Mouse (Mus musculus): ENCODE data around the gene Vstm4. TPM values are rescaled to one million over a fixed set of nuclear protein-coding genes. Genes with fewer than 3 reads are reported as not detected.
A peak's percentile ranks its signal among the peaks of the same experiment; 100 is the strongest.

Vstm4 gene
- polyA plus RNA-seq, 1 experiment from 2014 or later = 38.5 TPM

DNA sequence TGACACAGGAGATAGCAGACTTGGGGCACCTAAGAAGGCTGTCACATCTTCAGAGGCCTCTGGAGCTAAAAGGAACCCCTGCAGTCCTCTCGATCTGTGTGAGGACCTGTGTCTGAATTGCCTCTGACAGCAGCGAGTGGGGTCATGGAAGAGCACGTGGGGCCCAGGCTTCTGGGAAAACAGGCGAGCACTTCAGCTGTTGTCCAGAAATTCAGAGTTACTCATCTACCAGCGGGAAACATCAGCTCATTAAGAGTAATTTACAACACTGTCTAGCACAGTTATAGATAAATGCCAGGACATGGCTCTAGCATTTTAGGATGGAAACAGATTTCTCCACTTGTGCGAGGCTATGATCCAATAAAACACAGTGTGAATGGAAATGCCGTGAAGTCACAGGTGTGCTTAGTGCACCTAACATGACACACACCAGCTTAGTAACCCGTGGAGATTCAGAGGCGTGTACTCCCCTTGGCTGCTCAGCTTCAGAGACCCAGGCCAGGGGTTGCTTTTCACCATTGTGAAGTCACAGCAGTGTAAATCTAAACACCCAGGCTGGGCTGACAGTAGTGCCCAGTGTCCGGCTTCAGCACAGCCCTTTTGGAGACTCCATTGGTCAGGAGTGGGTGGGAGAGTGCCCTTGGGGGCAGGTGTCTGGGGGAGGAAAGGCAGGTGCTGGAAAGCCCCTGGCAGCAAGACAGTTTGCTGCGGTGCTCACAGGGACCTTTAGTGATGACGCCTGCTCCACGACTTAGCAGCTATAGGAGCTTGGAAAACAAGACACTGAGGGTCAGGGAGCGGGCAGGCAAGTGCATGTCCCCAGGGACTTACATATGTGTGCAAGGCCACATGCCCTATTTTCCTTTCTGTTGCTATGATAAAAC, 32.0 kb upstream of the Vstm4 start:
- 44% methylated on average over 14 of the region's 14 CpGs for WGBS
- Histone ChIP-seq H3K9ac (ENCODE audit: low read length) (no peak overlapping the region), H3K9me3 (replicated peaks; ENCODE audit: control insufficient read depth, low read length) (no peaks in the 10 kb centered on the region), H3K36me3 (ENCODE audit: control insufficient read depth, insufficient read depth, low read length) (no peaks in the 10 kb centered on the region), H3K27me3 (ENCODE audit: control insufficient read depth, insufficient read depth, low read length) (no peaks in the 10 kb centered on the region), H3K4me3 (replicated peaks; ENCODE audit: low read length) (no peak overlapping the region), H3K4me2 (ENCODE audit: low read depth, low read length) (no peak overlapping the region), H3K4me1 (ENCODE audit: control insufficient read depth, insufficient read depth, low read length) (peaks cover 17% of the 10 kb centered on the region), H3K27ac (ENCODE audit: low read length) (peak overlapping the region; percentile 63)
- no peak for ATAC-seq (ENCODE audit: insufficient read depth, low FRiP score)

DNA sequence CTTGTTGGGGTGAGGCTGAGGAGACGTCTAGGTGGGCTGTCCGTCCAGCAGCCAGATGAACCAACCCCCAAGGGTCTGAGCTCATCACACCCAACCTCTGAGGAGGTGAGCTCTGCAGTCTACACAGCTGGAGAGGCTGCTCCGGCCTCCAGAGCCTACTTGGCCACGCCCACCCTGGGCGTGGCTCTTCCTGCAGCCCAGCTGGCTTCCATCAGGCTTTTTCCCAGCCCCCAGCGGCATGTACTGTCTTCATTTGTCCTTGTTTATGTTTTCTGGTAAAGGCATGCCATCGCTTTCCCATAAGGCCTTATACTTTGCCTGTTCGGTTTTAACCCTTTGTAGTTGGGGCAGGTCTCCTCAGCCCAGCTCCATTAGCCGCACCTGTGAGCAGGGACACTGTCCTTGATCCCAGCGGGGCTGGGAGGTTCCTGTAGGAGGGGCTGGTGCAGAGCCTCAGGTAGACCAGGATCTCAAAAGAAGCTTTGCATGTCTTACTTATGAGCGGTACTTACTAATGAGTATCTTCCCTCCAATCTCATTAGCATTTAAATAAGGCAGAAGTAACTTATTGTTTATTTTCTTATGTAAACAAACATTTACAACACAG, 31.0 kb upstream of the Vstm4 start:
- 6% methylated on average over 11 of the region's 11 CpGs for WGBS
- Histone ChIP-seq H3K9ac (ENCODE audit: low read length) (0 out of 2 replicates have a peak overlapping the region, but pooled peaks have one; percentile 9), H3K4me3 (replicated peaks; ENCODE audit: low read length) (0 out of 2 replicates have a peak overlapping the region, but pooled peaks have one; percentile 1), H3K27me3 (ENCODE audit: control insufficient read depth, insufficient read depth, low read length) (no peaks in the 10 kb centered on the region), H3K27ac (ENCODE audit: low read length) (peak overlapping the region; percentile 84), H3K36me3 (ENCODE audit: control insufficient read depth, insufficient read depth, low read length) (no peaks in the 10 kb centered on the region), H3K4me1 (ENCODE audit: control insufficient read depth, insufficient read depth, low read length) (peaks cover 17% of the 10 kb centered on the region), H3K9me3 (replicated peaks; ENCODE audit: control insufficient read depth, low read length) (no peaks in the 10 kb centered on the region), H3K4me2 (ENCODE audit: low read depth, low read length) (peak overlapping the region; percentile 20)
- ATAC-seq (ENCODE audit: insufficient read depth, low FRiP score) = peak; percentile 81

DNA sequence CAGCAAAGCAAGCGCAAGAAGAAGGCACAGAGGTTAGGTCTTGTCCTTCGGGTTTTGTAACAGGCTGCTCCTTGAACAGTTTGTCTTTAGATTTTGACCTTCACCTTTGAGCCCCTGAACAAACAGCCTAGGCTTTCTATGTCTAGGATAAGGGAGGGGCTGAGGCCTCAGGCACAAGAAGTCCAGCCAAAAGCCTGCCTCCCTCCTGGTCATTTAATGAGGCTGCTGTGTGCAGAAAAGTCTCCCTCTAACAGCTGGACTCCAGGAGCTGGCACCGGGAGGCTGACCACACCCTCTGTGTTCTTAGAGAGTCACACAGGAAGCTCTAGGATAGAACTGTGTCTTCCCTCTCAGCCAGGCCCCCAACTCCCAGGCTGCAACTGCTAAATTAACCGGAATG, 29.4 kb upstream of the Vstm4 start:
- peak; percentile 57 for ATAC-seq (ENCODE audit: insufficient read depth, low FRiP score)

DNA sequence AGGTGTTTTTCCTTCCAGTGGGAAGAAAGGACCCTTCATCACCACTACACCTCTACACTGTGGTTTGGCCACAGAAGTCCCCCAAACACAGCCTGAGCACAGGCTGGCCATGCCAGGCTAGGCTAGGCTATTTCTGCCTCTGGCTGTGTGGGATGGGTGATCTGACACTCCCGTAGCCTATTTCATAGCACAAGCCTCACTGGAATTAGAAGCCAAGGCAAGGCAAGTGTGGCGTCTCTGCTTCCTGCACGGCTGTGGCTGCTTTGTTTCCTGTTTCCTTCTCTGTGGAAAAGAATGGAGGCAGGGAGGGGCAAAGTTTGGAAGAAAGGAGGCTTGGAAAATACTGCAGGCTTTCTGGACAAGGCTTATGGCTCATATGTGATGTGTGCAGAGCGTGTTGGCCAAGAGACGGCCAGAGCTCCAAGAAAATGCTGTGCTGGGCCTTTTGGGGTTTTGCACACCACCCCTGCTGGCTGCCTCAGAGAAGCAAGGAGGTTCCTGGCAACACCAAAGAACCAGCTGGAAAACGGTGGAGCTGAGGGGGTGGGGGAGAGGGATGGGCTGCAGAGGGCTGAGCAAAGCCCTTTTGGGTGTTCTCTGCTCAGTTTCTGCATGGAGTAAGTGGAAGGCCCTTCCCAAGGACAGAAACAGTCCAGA, 28.4 kb upstream of the Vstm4 start:
- 38% methylated on average over 6 of the region's 6 CpGs for WGBS
- no peaks in the 10 kb centered on the region for H3K27me3 ChIP-seq (ENCODE audit: control insufficient read depth, insufficient read depth, low read length)
- peaks cover 17% of the 10 kb centered on the region for H3K4me1 ChIP-seq (ENCODE audit: control insufficient read depth, insufficient read depth, low read length)
- no peaks in the 10 kb centered on the region for H3K36me3 ChIP-seq (ENCODE audit: control insufficient read depth, insufficient read depth, low read length)
- H3K27ac ChIP-seq (ENCODE audit: low read length) = peak overlapping the region; percentile 84
- no peak overlapping the region for H3K4me3 ChIP-seq (replicated peaks; ENCODE audit: low read length)
- H3K9ac ChIP-seq (ENCODE audit: low read length) = no peak overlapping the region
- H3K9me3 ChIP-seq (replicated peaks; ENCODE audit: control insufficient read depth, low read length) = no peaks in the 10 kb centered on the region
- ATAC-seq (ENCODE audit: insufficient read depth, low FRiP score) = peak; percentile 54; the same call in 1 of the 2 replicates
- no peak overlapping the region for H3K4me2 ChIP-seq (ENCODE audit: low read depth, low read length)

More for the DNA sequence above, 29.4 kb upstream of the Vstm4 start:
- Histone ChIP-seq H3K4me1 (ENCODE audit: control insufficient read depth, insufficient read depth, low read length) (peaks cover 17% of the 10 kb centered on the region), H3K4me3 (replicated peaks; ENCODE audit: low read length) (no peak overlapping the region), H3K27ac (ENCODE audit: low read length) (peak overlapping the region; percentile 84), H3K4me2 (ENCODE audit: low read depth, low read length) (no peak overlapping the region), H3K36me3 (ENCODE audit: control insufficient read depth, insufficient read depth, low read length) (no peaks in the 10 kb centered on the region), H3K9ac (ENCODE audit: low read length) (no peak overlapping the region), H3K9me3 (replicated peaks; ENCODE audit: control insufficient read depth, low read length) (no peaks in the 10 kb centered on the region), H3K27me3 (ENCODE audit: control insufficient read depth, insufficient read depth, low read length) (no peaks in the 10 kb centered on the region)
- 37% methylated on average over 4 of the region's 4 CpGs for WGBS

DNA sequence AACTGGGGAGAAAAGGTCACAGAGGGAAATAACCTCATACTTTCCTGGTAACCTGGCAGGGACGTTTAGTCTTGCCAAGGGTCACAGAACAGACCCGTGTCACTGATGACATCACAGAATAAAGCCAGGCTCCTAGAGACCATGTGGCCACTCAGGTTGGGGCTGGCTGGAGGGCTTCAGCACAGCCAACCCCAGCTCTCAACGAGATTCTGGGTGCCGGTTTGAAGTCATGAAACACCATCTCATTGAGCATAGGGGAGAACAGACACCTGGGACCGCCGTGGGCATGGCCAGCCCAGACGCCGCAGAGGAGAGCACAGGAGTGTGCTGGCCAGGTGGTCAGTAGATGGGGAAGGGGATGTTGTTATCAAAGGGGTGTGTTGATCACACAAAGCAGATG, 22.7 kb upstream of the Vstm4 start, which contains the start of gene Fam170b:
Gene Fam170b, plus strand, starts transcription at position 116 of the 400 bp plus-strand sequence.
- no peaks in the 10 kb centered on the region for H3K36me3 ChIP-seq (ENCODE audit: control insufficient read depth, insufficient read depth, low read length)
- WGBS = 72% methylated on average over 8 of the region's 8 CpGs
- H3K4me1 ChIP-seq (ENCODE audit: control insufficient read depth, insufficient read depth, low read length) = no peaks in the 10 kb centered on the region
- H3K9me3 ChIP-seq (replicated peaks; ENCODE audit: control insufficient read depth, low read length) = no peaks in the 10 kb centered on the region
- no peak within 1 kb of the TSS for H3K9ac ChIP-seq (ENCODE audit: low read length)
- H3K27ac ChIP-seq (ENCODE audit: low read length) = no peak within 1 kb of the TSS
- no peak within 1 kb of the TSS for H3K4me2 ChIP-seq (ENCODE audit: low read depth, low read length)
- no peak for ATAC-seq (ENCODE audit: insufficient read depth, low FRiP score)
- H3K4me3 ChIP-seq (replicated peaks; ENCODE audit: low read length) = no peak within 1 kb of the TSS
- no peaks in the 10 kb centered on the region for H3K27me3 ChIP-seq (ENCODE audit: control insufficient read depth, insufficient read depth, low read length)

DNA sequence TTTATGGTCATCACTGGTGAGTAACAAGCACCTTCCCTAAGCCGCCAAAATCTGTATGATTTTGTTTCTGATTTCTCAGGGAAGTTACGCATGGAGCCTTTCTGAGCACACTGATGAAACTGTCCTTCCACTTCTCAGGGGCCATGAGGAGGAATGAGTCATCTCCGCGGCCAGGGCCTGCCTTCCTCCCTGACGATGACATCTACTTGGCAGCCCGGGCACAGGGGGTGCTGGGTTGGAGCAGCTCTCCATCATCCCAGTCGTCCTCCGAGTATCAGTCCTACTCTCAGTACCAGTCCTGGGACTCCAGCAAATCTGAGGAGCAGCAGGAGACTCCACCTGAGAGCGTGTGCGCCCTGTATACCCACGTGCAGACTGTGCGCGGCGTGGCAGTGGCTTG, 21.4 kb upstream of the Vstm4 start:
- H3K27me3 ChIP-seq (ENCODE audit: control insufficient read depth, insufficient read depth, low read length) = no peaks in the 10 kb centered on the region
- H3K9me3 ChIP-seq (replicated peaks; ENCODE audit: control insufficient read depth, low read length) = no peaks in the 10 kb centered on the region
- H3K27ac ChIP-seq (ENCODE audit: low read length) = no peak overlapping the region
- ATAC-seq (ENCODE audit: insufficient read depth, low FRiP score) = peak; percentile 25; the same call in 1 of the 2 replicates
- no peak overlapping the region for H3K9ac ChIP-seq (ENCODE audit: low read length)
- no peak overlapping the region for H3K4me2 ChIP-seq (ENCODE audit: low read depth, low read length)
- no peaks in the 10 kb centered on the region for H3K4me1 ChIP-seq (ENCODE audit: control insufficient read depth, insufficient read depth, low read length)
- 81% methylated on average over 14 of the region's 14 CpGs for WGBS
- no peaks in the 10 kb centered on the region for H3K36me3 ChIP-seq (ENCODE audit: control insufficient read depth, insufficient read depth, low read length)
- no peak overlapping the region for H3K4me3 ChIP-seq (replicated peaks; ENCODE audit: low read length)

DNA sequence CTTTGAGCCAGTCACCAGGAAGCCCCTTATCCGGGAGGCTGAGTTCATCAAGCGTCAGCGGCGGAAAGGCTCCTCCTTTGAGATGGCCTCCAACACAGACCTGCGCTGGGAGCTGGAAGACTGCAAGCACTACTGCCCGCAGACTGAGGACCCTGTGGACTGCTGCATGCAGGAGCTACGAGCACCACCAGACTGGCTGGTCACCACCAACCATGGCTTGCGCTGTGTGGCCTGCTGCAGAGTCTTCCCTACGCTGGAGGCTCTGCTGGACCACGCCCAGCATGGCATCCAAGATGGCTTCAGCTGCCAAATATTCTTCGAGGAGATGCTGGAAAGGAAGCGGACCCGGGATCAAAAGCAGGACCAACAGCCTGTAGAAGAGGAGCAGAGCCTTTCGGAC, 21.0 kb upstream of the Vstm4 start:
- WGBS = 84% methylated on average over 14 of the region's 14 CpGs
- Histone ChIP-seq H3K4me3 (replicated peaks; ENCODE audit: low read length) (no peak overlapping the region), H3K27ac (ENCODE audit: low read length) (no peak overlapping the region), H3K36me3 (ENCODE audit: control insufficient read depth, insufficient read depth, low read length) (no peaks in the 10 kb centered on the region), H3K27me3 (ENCODE audit: control insufficient read depth, insufficient read depth, low read length) (no peaks in the 10 kb centered on the region), H3K4me2 (ENCODE audit: low read depth, low read length) (no peak overlapping the region), H3K9ac (ENCODE audit: low read length) (no peak overlapping the region), H3K4me1 (ENCODE audit: control insufficient read depth, insufficient read depth, low read length) (no peaks in the 10 kb centered on the region), H3K9me3 (replicated peaks; ENCODE audit: control insufficient read depth, low read length) (no peaks in the 10 kb centered on the region)
- ATAC-seq (ENCODE audit: insufficient read depth, low FRiP score) = peak; percentile 50; the same call in 1 of the 2 replicates

DNA sequence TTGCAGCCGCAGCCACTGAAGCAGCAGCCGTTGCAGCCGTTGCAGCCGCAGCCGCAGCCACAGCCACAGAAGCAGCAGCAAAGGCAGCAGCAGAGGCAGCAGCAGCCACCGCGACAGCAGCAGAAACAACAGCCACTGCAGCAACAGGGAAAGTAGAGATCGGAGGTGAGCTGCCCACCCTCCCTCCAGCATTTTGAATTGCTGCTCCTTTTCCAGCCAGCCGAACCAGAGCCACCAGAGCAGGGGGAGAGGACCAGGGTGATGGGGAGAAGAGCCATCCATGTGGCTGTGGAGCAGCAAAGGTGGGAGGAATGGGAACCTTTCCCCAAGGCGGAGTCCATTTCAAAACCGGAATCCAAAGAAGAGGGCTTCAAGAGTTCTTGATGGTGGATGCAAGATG, 20.4 kb upstream of the Vstm4 start:
- no peak overlapping the region for H3K4me2 ChIP-seq (ENCODE audit: low read depth, low read length)
- H3K9ac ChIP-seq (ENCODE audit: low read length) = no peak overlapping the region
- 92% methylated on average over 11 of the region's 11 CpGs for WGBS
- H3K27me3 ChIP-seq (ENCODE audit: control insufficient read depth, insufficient read depth, low read length) = no peaks in the 10 kb centered on the region
- no peak overlapping the region for H3K4me3 ChIP-seq (replicated peaks; ENCODE audit: low read length)
- ATAC-seq (ENCODE audit: insufficient read depth, low FRiP score) = no peak
- no peak overlapping the region for H3K27ac ChIP-seq (ENCODE audit: low read length)
- H3K9me3 ChIP-seq (replicated peaks; ENCODE audit: control insufficient read depth, low read length) = no peaks in the 10 kb centered on the region
- H3K4me1 ChIP-seq (ENCODE audit: control insufficient read depth, insufficient read depth, low read length) = no peaks in the 10 kb centered on the region
- H3K36me3 ChIP-seq (ENCODE audit: control insufficient read depth, insufficient read depth, low read length) = no peaks in the 10 kb centered on the region

DNA sequence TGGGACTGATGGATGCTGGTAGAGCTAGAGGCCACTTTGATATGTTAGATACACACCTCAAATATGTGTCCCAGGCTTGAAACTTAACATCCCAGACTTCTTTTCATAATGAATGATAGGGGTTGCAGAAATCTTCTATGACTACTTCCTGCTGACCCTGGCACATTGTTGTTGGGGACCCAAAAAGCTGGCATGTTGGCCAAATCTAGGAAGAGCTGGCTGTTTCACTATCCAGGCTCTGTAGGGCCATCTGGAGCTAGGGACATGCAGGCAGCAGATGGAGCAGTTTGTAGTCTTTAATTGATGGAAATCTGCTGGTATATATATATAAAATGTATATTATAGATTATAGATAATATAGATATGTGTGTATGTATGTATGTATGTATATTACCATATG, 14.5 kb upstream of the Vstm4 start:
- Histone ChIP-seq H3K36me3 (ENCODE audit: control insufficient read depth, insufficient read depth, low read length) (no peaks in the 10 kb centered on the region), H3K4me2 (ENCODE audit: low read depth, low read length) (no peak overlapping the region), H3K9ac (ENCODE audit: low read length) (no peak overlapping the region)

More for the DNA sequence above, 14.5 kb upstream of the Vstm4 start:
- no peak for ATAC-seq (ENCODE audit: insufficient read depth, low FRiP score)
- Histone ChIP-seq H3K27ac (ENCODE audit: low read length) (no peak overlapping the region), H3K9me3 (replicated peaks; ENCODE audit: control insufficient read depth, low read length) (no peaks in the 10 kb centered on the region), H3K4me1 (ENCODE audit: control insufficient read depth, insufficient read depth, low read length) (no peaks in the 10 kb centered on the region), H3K27me3 (ENCODE audit: control insufficient read depth, insufficient read depth, low read length) (no peaks in the 10 kb centered on the region), H3K4me3 (replicated peaks; ENCODE audit: low read length) (no peak overlapping the region)

Data from stomach, embryonic 16.5 days (tissue).